9 mouse cellular contexts compared by ENCODE assay signal in the genomic region with DNA sequence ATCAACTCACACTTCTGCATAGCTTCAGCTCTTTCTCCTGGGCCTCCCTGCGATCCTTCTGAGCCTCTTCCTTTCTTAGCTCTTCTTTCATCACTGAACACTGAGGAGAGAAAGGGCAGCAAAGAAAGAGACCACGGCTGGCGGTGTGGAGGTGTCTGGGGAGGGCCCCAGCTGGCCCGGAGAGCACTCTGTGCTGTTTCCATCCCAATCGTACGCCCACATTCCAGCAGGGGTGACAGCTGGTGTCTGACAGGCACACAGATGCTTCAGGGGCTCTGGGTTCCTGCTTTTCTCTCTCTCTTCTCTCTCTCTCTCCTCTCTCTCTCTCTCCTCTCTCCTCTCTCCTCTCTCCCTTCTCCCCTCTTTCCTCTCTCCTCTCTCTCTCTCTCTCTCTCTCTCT. TPM values are rescaled to one million over a fixed set of nuclear protein-coding genes. Genes with fewer than 3 reads are reported as not detected.
DNase-seq lines count a peak whose midpoint lies in the region; ATAC-seq and TF ChIP-seq lines count a peak whose summit lies in the region.
"Had no signal": no experiment of that assay in that cellular context is flagged by ENCODE, and none has a peak within 500 bp of the region (broad histone marks: within the 10 kb centered on the region; RNA-seq: fewer than 3 reads in every experiment).

No protein-coding gene starts in this region.

- peak overlapping the region; percentile 29 for H3K4me2 ChIP-seq in heart, embryonic 14.5 days (ENCODE audit: low read length)
- no peak overlapping the region for H3K4me2 ChIP-seq in hindbrain, embryonic 13.5 days
- H3K4me2 ChIP-seq in lung, postnatal 0 days (replicated peaks; ENCODE audit: low read depth, low read length) = no peak overlapping the region
- H3K4me2 ChIP-seq in kidney, embryonic 15.5 days = no peak overlapping the region

- H3K4me3 ChIP-seq in heart, embryonic 14.5 days (ENCODE audit: control insufficient read depth in 1 of 2, insufficient read depth in 1 of 2, low read depth in 1 of 2, low read length in 2 of 2) = no peak overlapping the region
- no peak overlapping the region for H3K4me3 ChIP-seq in heart, adult 2 months
- H3K4me3 ChIP-seq in hindbrain, embryonic 13.5 days = no peak overlapping the region
- no peak overlapping the region for H3K4me3 ChIP-seq in lung, postnatal 0 days (ENCODE audit: low read depth, low read length)
- no peak overlapping the region for H3K4me3 ChIP-seq in kidney, embryonic 15.5 days (replicated peaks)

- H3K4me1 ChIP-seq in heart, embryonic 14.5 days (ENCODE audit: control insufficient read depth in 2 of 2, insufficient read depth in 2 of 2, low read length in 2 of 2) = peaks cover 8 to 14% of the 10 kb centered on the region in 2 experiments; a peak in 3 of 4 replicates
- H3K4me1 ChIP-seq in heart, adult 2 months (ENCODE audit: control insufficient read depth, insufficient read depth, low read length) = peaks cover under 1% of the 10 kb centered on the region; the same call in 1 of the 2 replicates
- H3K4me1 ChIP-seq in hindbrain, embryonic 13.5 days (replicated peaks) = peaks cover 8% of the 10 kb centered on the region
- H3K4me1 ChIP-seq in lung, postnatal 0 days (ENCODE audit: insufficient read depth, low read depth, low read length) = no peaks in the 10 kb centered on the region
- peaks cover 4% of the 10 kb centered on the region for H3K4me1 ChIP-seq in kidney, embryonic 15.5 days

- ATAC-seq in heart, embryonic 14.5 days (ENCODE audit: insufficient number of reproducible peaks, insufficient read depth, low FRiP score, low read depth) = no peak
- ATAC-seq in hindbrain, embryonic 13.5 days (ENCODE audit: low FRiP score) = peak; percentile 63
- ATAC-seq in lung, postnatal 0 days = peak; percentile 90
- ATAC-seq in kidney, embryonic 15.5 days (replicated peaks; ENCODE audit: low FRiP score) = no peak

- WGBS in heart, embryonic 14.5 days = 4% methylated on average over 6 of the region's 6 CpGs
- 30% methylated on average over 6 of the region's 6 CpGs for whole genome bisulfite sequencing in heart, adult 2 months
- 12% methylated on average over 6 of the region's 6 CpGs for WGBS in hindbrain, embryonic 13.5 days
- 21% methylated on average over 6 of the region's 6 CpGs for WGBS in lung, postnatal 0 days
- WGBS in kidney, embryonic 15.5 days = 31% methylated on average over 6 of the region's 6 CpGs

- no peaks in the 10 kb centered on the region for H3K36me3 ChIP-seq in heart, embryonic 14.5 days (ENCODE audit: control insufficient read depth, insufficient read depth, low read length)
- H3K36me3 ChIP-seq in heart, adult 2 months (ENCODE audit: control insufficient read depth, insufficient read depth, low read length) = no peaks in the 10 kb centered on the region
- no peaks in the 10 kb centered on the region for H3K36me3 ChIP-seq in hindbrain, embryonic 13.5 days
- no peaks in the 10 kb centered on the region for H3K36me3 ChIP-seq in lung, postnatal 0 days (ENCODE audit: insufficient read depth, low read length)
- H3K36me3 ChIP-seq in kidney, embryonic 15.5 days = no peaks in the 10 kb centered on the region

- TF ChIP-seq CTCF in heart, adult 2 months (IDR thresholded peaks at IDR 0.05) = no peak
- TF ChIP-seq CTCF in lung, postnatal 0 days (IDR thresholded peaks at IDR 0.05) = no peak

- peak overlapping the region; percentile 50 to 63; a peak in 3 of 4 replicates for H3K27ac ChIP-seq in heart, embryonic 14.5 days (replicated peaks in 1 of 2; ENCODE audit: control insufficient read depth in 1 of 2, insufficient read depth in 1 of 2, low read depth in 2 of 2, low read length in 2 of 2)
- H3K27ac ChIP-seq in heart, adult 2 months = no peak overlapping the region
- peak overlapping the region; percentile 48; the same call in 1 of the 2 replicates for H3K27ac ChIP-seq in hindbrain, embryonic 13.5 days
- H3K27ac ChIP-seq in lung, postnatal 0 days (ENCODE audit: low read length) = no peak overlapping the region
- no peak overlapping the region for H3K27ac ChIP-seq in kidney, embryonic 15.5 days

- no peaks in the 10 kb centered on the region for H3K79me2 ChIP-seq in heart, adult 2 months (replicated peaks; ENCODE audit: control insufficient read depth, insufficient read depth, low read length)

- no peak for TF ChIP-seq POLR2A in heart, adult 2 months (IDR thresholded peaks at IDR 0.05; ENCODE audit: insufficient read depth, low read depth, low read length)

- no peaks in the 10 kb centered on the region for H3K27me3 ChIP-seq in heart, embryonic 14.5 days (ENCODE audit: control insufficient read depth, insufficient read depth, low read length)
- no peaks in the 10 kb centered on the region for H3K27me3 ChIP-seq in heart, adult 2 months (ENCODE audit: control insufficient read depth, insufficient read depth, low read length)
- no peaks in the 10 kb centered on the region for H3K27me3 ChIP-seq in hindbrain, embryonic 13.5 days
- no peaks in the 10 kb centered on the region for H3K27me3 ChIP-seq in lung, postnatal 0 days (replicated peaks; ENCODE audit: insufficient read depth, low read length)
- H3K27me3 ChIP-seq in kidney, embryonic 15.5 days = no peaks in the 10 kb centered on the region

- no peak for DNase-seq in heart, adult 2 months
- DNase-seq in Muller cell, postnatal 12 days (ENCODE audit: inconsistent ontology term) = peak; percentile 34
- DNase-seq in lung, postnatal 0 days (ENCODE audit: low spot score) = peak; percentile 72
- DNase-seq in spleen, postnatal 36 days (ENCODE audit: low spot score in 2 of 2) = no peak
- DNase-seq in thymus, postnatal 0 days (ENCODE audit: low spot score) = no peak
- DNase-seq: thymus, adult 2 months had no signal

- H3K9ac ChIP-seq in heart, embryonic 14.5 days (ENCODE audit: low read length) = no peak overlapping the region
- H3K9ac ChIP-seq in heart, adult 2 months (ENCODE audit: low read depth, low read length) = no peak overlapping the region
- H3K9ac ChIP-seq in hindbrain, embryonic 13.5 days = no peak overlapping the region
- H3K9ac ChIP-seq in lung, postnatal 0 days (replicated peaks; ENCODE audit: low read depth) = no peak overlapping the region
- H3K9ac ChIP-seq in kidney, embryonic 15.5 days = no peak overlapping the region

- intact Hi-C loops in heart, adult 2 months (cut with DNase I) = no loop called here

- no peak for TF ChIP-seq EP300 in heart, adult 2 months (IDR thresholded peaks at IDR 0.05; ENCODE audit: insufficient read depth, low read depth, low read length)
- no peak for TF ChIP-seq EP300 in lung, postnatal 0 days (IDR thresholded peaks at IDR 0.05)

- peaks cover 7% of the 10 kb centered on the region; the same call in 1 of the 2 replicates for H3K9me3 ChIP-seq in heart, embryonic 14.5 days (ENCODE audit: control insufficient read depth, low read length)
- H3K9me3 ChIP-seq in hindbrain, embryonic 13.5 days = peaks cover 4% of the 10 kb centered on the region; the same call in 1 of the 2 replicates
- H3K9me3 ChIP-seq in lung, postnatal 0 days (ENCODE audit: low read length) = no peaks in the 10 kb centered on the region
- H3K9me3 ChIP-seq in kidney, embryonic 15.5 days (replicated peaks) = peaks cover 3% of the 10 kb centered on the region; the same call in 1 of the 2 replicates

RNA-seq across cellular contexts. Expression of a gene that starts 50.3 kb away (rescaled TPM):
- 2.5 and 3.3 TPM in 2 replicates for polyA plus RNA-seq in heart, embryonic 14.5 days (2014; fragmentation: Nextera tagmentation; extraction: Ambion mirVana)
- under 1 TPM; 0.47 to 0.55 TPM for total RNA-seq in heart, adult 2 months (2021)
- polyA plus RNA-seq in heart, adult 2 months (2012; rRNA removed) = 0.47 and 0.53 TPM in 2 replicates
- polyA plus RNA-seq in hindbrain, embryonic 13.5 days (2015; fragmentation: Nextera tagmentation; extraction: Ambion mirVana) = 5.0 and 5.9 TPM in 2 replicates
- polyA plus RNA-seq in lung, postnatal 0 days (2015; fragmentation: Nextera tagmentation; extraction: Ambion mirVana) = 6.5 and 8.3 TPM in 2 replicates
- 0.87 and 1.4 TPM in 2 replicates for polyA plus RNA-seq in kidney, embryonic 15.5 days (2015; fragmentation: Nextera tagmentation; extraction: Ambion mirVana)
- polyA plus RNA-seq in thymus, postnatal 0 days (2015; fragmentation: Nextera tagmentation; extraction: Ambion mirVana) = 1.9 and 2.4 TPM in 2 replicates

Comparison
In these comparisons a context has a peak if more than half of its experiments do, and no peak if none do; other contexts are left out.
1. H3K27ac ChIP-seq: peak in heart, embryonic 14.5 days (2 of 2) and hindbrain, embryonic 13.5 days (single experiment); none in heart, adult 2 months (single experiment), lung, postnatal 0 days (single experiment) and kidney, embryonic 15.5 days (single experiment).
2. ATAC-seq: peak in hindbrain, embryonic 13.5 days (single experiment) and lung, postnatal 0 days (single experiment); none in heart, embryonic 14.5 days (single experiment) and kidney, embryonic 15.5 days (single experiment).
3. DNase-seq: peak in Muller cell, postnatal 12 days (single experiment) and lung, postnatal 0 days (single experiment); none in heart, adult 2 months (0 of 2), spleen, postnatal 36 days (0 of 2) and thymus, postnatal 0 days (single experiment).